Mouse (Mus musculus) adipocyte (in vitro differentiated cells): Measurements from ENCODE around the gene Raver2.
"Not testable (repeated sequence)": the region's sequence is repeated elsewhere in the genome, so short reads cannot be mapped to it uniquely, and the experiment has no call there.

Experiments
- DNase-seq: peaks from one replicate; pipeline ENCODE4 v3.0.0-alpha.2; 2016; ENCODE audit warnings: low spot score

Gene Raver2

GRCm38 (mm10) chr4:101068786-101069153, at the start of gene Raver2:
Gene Raver2, plus strand, starts transcription at chr4:101068983.
- DNase-seq = no peak

DNA sequence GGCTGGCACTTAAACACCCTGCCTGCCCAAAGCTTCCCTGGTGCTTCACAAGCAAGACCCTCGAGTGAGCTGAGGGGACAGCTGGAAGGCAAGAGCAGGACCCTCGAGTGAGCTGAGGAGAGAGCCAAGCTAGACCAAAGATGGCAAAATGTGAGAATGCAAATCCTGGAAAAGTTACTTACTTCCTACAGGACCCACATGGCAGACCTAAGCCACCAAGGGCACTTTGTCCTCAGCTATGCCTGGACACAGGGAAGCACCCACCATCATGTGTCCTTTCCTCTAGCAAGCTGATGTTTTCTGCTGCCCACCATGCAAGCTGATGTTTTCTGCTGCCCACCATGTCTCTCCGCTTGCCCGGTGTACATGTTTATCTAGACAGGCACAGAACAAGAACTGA, 48.2 kb upstream of the Raver2 start, which contains the start of gene Gm10577:
TSS of gene Gm10577 (minus strand) at position 101 of the 400 bp plus-strand sequence.
- no peak for DNase-seq

- no peak for DNase-seq
Observed at GRCm38 (mm10) chr4:101026566-101026965, 42.2 kb upstream of the Raver2 start.

DNA sequence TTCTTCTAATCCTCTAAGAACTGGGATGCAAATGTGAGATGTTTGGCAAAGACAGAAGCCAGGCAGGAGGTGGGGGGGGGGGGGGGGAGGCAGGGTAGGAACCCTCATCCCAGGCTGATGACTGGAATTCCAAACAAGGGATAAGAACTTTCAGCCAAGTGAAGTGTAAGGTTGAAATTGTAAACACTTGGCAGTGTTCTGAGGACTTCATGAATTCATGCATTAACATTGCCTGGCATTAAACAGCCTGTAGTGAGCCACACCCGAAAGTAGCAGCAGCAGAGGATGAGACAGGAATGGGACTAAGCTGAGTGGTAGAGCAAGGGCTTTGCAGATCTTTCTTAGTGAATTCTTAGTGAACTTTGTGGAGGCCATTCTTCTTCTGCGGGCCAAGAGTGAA, 41.8 kb upstream of the Raver2 start:
- no peak for DNase-seq

DNA sequence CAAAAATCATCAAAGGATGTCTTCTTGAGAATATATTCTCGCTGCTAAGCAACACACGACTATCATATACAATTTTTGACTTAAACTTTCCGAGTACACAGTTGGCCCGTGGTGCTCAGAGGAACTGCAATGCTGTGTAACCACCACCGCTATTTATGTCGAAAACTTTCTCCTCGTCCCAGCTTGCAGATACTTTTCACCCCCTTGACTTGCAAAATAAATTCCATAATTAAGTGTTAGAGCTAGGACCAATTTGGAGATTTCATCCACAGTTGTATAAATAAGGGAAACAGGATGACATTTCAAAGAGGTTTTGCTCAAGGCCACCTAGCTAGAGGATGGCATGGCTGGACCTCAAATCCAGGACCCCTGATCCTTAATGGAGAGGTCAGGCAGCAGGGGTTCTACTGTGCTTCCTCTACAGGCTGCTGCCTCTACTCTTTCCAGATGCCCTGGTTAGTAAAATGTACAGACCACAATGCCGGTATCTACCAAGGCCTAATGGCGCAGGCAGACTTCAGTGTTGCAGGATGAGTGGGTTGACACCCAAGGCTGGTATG, 40.9 kb upstream of the Raver2 start:
- no peak for DNase-seq

- DNase-seq = peak; percentile 37
Observed at GRCm38 (mm10) chr4:101033047-101033446, 35.7 kb upstream of the Raver2 start.

- DNase-seq = no peak
Observed at GRCm38 (mm10) chr4:101035131-101035530, 33.7 kb upstream of the Raver2 start.

DNA sequence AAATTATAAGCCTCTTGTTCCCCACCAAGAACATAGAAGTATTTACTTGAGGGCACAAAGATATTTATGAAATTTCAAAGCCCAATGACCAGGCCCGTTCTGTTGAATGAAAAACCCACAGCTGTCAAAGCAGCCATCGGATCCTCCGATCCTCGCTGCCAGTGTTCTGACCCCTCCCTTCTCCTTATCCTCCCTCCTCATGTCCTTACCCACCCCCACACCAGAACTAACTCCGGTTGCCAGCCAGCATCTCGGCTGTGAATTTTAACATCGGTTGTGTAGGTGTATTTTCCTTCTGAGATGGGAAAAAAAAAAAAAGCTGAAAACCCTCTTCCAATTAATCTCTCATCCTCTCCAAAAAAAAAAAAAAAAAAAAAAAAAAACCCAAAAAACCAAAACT, 31.6 kb upstream of the Raver2 start:
- no peak for DNase-seq

GRCm38 (mm10) chr4:101043691-101044090, 25.1 kb upstream of the Raver2 start:
- no peak for DNase-seq

DNA sequence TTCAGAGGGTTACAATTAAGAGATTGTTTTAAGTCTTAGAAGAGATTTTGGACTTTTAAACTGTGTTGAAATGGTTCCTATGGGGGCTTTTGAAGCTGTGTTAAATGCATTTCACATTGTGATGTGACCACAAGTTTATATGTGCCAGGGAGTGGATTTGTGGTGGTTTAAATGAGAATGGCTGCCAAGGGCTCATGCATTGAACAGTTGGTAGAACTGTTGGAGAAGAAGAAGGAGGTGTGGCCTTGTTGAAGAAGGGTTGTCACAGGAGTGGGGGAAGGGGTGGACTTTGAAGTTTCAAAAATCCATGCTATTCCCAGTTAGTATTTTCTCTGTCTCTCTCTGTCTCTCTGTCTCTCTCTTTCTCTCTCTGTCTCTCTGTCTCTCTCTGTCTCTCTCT, 24.6 kb upstream of the Raver2 start:
- no peak for DNase-seq

GRCm38 (mm10) chr4:101046576-101046975, 22.2 kb upstream of the Raver2 start:
- DNase-seq = no peak

GRCm38 (mm10) chr4:101062146-101062545, 6.6 kb upstream of the Raver2 start:
- no peak for DNase-seq

GRCm38 (mm10) chr4:101066401-101066800, 2.4 kb upstream of the Raver2 start:
- no peak for DNase-seq

GRCm38 (mm10) chr4:101069154-101069971, 580 bp downstream of the Raver2 start:
- DNase-seq = no peak

GRCm38 (mm10) chr4:101071570-101071969, 2.8 kb downstream of the Raver2 start:
- DNase-seq = no peak

- DNase-seq = no peak
Observed at GRCm38 (mm10) chr4:101076425-101076824, 7.6 kb downstream of the Raver2 start.

- DNase-seq = no peak
Observed at GRCm38 (mm10) chr4:101080016-101080415, 11.2 kb downstream of the Raver2 start.

- DNase-seq = no peak
Observed at GRCm38 (mm10) chr4:101082176-101082888, 13.5 kb downstream of the Raver2 start.

GRCm38 (mm10) chr4:101084863-101085262, 16.1 kb downstream of the Raver2 start:
- DNase-seq = no peak

DNA sequence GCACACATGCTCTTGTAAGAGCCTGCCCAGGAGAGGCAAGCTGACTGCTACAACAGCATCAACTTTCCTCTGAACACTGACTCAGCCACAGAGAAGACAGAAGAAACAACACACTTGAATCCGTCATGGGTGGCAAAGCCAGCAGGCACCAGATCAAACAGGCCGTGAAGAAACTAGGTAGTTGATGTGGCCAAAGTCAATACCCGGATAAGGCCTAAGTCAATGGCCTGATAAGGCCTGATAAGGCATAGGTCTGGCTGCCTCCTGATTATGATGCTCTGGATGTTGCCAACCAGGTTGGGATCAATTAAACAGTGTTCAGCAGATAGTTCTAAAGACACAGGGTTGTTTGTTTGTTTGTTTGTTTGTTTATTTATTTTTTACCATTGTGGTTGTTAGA, 17.3 kb downstream of the Raver2 start:
- no peak for DNase-seq

DNA sequence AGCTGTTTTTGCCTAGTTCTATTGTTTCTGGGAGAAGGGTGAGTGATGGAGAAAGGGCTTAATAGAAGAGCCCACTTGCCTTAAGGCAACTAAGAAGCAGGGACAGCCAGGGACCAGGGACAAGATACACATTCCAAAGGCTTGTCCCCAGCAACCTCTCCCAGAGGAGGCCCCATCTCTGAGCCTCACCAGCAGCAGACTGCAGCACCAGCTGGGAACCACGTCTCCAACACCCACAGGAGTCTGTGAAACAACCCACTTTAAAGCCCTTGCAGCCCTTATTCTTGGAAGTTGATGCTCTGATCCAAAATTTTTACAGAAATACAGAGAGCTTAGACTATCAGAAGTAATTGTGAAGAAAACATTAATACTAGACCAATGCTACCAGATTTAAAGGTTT, 18.9 kb downstream of the Raver2 start:
- no peak for DNase-seq

DNA sequence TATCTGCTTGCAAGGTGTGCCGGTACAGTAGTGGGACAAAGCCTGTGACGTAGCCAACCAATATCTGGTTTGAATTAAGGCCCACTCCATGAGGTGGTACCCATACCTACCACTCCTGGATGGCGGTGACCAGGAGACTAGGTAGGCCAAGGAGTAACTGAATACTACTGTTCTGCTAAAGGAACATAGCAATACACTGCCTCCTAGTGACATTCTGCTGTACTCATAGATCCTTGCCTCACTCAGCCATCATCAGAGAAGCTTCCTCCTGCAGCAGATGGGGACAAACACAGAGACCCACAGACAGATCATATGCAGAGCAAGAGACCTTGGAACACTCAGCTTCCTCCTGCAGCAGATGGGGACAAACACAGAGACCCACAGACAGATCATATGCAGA, 21.8 kb downstream of the Raver2 start:
- DNase-seq = not testable (repeated sequence)

DNA sequence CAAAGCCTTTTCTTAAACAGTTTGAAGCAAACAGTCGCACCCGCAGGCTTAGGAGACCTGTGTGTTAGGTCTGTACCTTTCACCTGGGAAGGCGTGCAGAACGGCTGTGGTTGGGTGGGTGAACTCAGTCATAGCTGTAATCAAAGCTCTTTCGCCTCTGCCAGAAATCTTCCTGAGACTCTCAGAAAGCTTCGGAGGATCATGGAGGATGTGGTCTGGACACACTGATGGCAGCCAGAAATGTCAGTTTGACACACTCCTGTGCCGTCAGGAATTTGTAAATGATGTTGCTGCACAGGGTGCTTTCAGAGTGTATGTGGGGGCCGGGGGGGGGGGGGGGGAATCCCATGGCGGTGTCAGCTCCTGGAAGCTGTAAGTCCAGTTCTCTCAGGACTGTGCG, 24.5 kb downstream of the Raver2 start:
- no peak for DNase-seq
